Mouse (Mus musculus): ENCODE results near the gene Tnfaip8l3.
"Not testable (repeated sequence)": the region's sequence is repeated elsewhere in the genome, so short reads cannot be mapped to it uniquely, and the experiment has no call there.

Gene Tnfaip8l3

GRCm38 (mm10) chr9:54068032-54068649, at the start of gene Tnfaip8l3:
Tnfaip8l3 (minus strand) TSS chr9:54068388.
- CTCF ChIA-PET: no interaction called here

GRCm38 (mm10) chr9:54112726-54113125, 44.5 kb upstream of the Tnfaip8l3 start:
- CTCF ChIA-PET: no interaction called here

GRCm38 (mm10) chr9:54098636-54099035, 30.4 kb upstream of the Tnfaip8l3 start:
- CTCF ChIA-PET: no interaction called here

- CTCF ChIA-PET: no interaction called here
These were observed 28.9 kb upstream of the Tnfaip8l3 start for GRCm38 (mm10) chr9:54097091-54097490.

- CTCF ChIA-PET: interaction anchor here (0.5 kb wide), 1 partner anchor 1637 kb away, joined by 4 read pairs; no protein-coding TSS in a partner anchor
These were observed 16.1 kb upstream of the Tnfaip8l3 start for GRCm38 (mm10) chr9:54084245-54084644.

- CTCF ChIA-PET: no interaction called here
These were observed 9.6 kb upstream of the Tnfaip8l3 start for GRCm38 (mm10) chr9:54077740-54078139.

GRCm38 (mm10) chr9:54074901-54075300, 6.7 kb upstream of the Tnfaip8l3 start:
- CTCF ChIA-PET: no interaction called here

GRCm38 (mm10) chr9:54073688-54074087, 5.5 kb upstream of the Tnfaip8l3 start:
- CTCF ChIA-PET: no interaction called here

- CTCF ChIA-PET: no interaction called here
These were observed 3.4 kb upstream of the Tnfaip8l3 start for GRCm38 (mm10) chr9:54071474-54072095.

- CTCF ChIA-PET: no interaction called here
These were observed 1.0 kb upstream of the Tnfaip8l3 start for GRCm38 (mm10) chr9:54069204-54069603.

- CTCF ChIA-PET: no interaction called here
These were observed 589 bp upstream of the Tnfaip8l3 start for GRCm38 (mm10) chr9:54068777-54069176.

GRCm38 (mm10) chr9:54067642-54068031, 551 bp downstream of the Tnfaip8l3 start:
- CTCF ChIA-PET: no interaction called here

- CTCF ChIA-PET: no interaction called here
These were observed 3.4 kb downstream of the Tnfaip8l3 start for GRCm38 (mm10) chr9:54064836-54065235.

- CTCF ChIA-PET: no interaction called here
These were observed 4.5 kb downstream of the Tnfaip8l3 start for GRCm38 (mm10) chr9:54063655-54064054.

- CTCF ChIA-PET: no interaction called here
These were observed 6.5 kb downstream of the Tnfaip8l3 start for GRCm38 (mm10) chr9:54061666-54062065.

- CTCF ChIA-PET: no interaction called here
These were observed 16.7 kb downstream of the Tnfaip8l3 start for GRCm38 (mm10) chr9:54051298-54052068.

GRCm38 (mm10) chr9:54048978-54049377, 19.2 kb downstream of the Tnfaip8l3 start:
- CTCF ChIA-PET: no interaction called here

- CTCF ChIA-PET: no interaction called here
These were observed 25.1 kb downstream of the Tnfaip8l3 start for GRCm38 (mm10) chr9:54043067-54043466.

- CTCF ChIA-PET: no interaction called here
These were observed 30.5 kb downstream of the Tnfaip8l3 start for GRCm38 (mm10) chr9:54037717-54038116.

GRCm38 (mm10) chr9:54034691-54035090, 33.5 kb downstream of the Tnfaip8l3 start:
- CTCF ChIA-PET: no interaction called here

- CTCF ChIA-PET: no interaction called here
These were observed 45.4 kb downstream of the Tnfaip8l3 start for GRCm38 (mm10) chr9:54022795-54023194.

- CTCF ChIA-PET: no interaction called here
These were observed 73.7 kb downstream of the Tnfaip8l3 start for GRCm38 (mm10) chr9:53994528-53994927.

GRCm38 (mm10) chr9:53992567-53992966, 75.6 kb downstream of the Tnfaip8l3 start:
- CTCF ChIA-PET: not testable (repeated sequence)

Data from spleen, embryonic (tissue).